Mouse (Mus musculus) adrenal gland, postnatal 14 days (tissue): ENCODE measurements around the gene Hist1h3f. TPM values are rescaled to one million over a fixed set of nuclear protein-coding genes. Genes with fewer than 3 reads are reported as not detected.
A peak's percentile ranks its signal among the peaks of the same experiment; 100 is the strongest.

Experiments used
- DNase-seq: peaks from one replicate; pipeline ENCODE4 v3.0.0; 2021; ENCODE audit warnings: mixed read lengths
- long read RNA-seq, 2 experiments: library from polyadenylated mRNA; stranded (forward); transcript quantifications; one replicate each; pipeline ENCODE4 v2.0.0; 2021
- total RNA-seq: library from RNA; stranded (reverse); gene quantifications from 2 replicates; pipeline ENCODE4 v1.2.3, GENCODE M21; 2021

Gene Hist1h3f
- 72.3 and 84.2 TPM in 2 replicates for total RNA-seq
- long read RNA-seq, experiment 1, result 0 reads
- long read RNA-seq, experiment 2, result 0 reads

GRCm38 (mm10) chr13:23543965-23544786, at the start of gene Hist1h3f:
Gene Hist1h3f (plus strand): TSS chr13:23544052.
- DNase-seq, result peak; percentile 82

GRCm38 (mm10) chr13:23495526-23495925, 48.3 kb upstream of the Hist1h3f start:
- no peak for DNase-seq

GRCm38 (mm10) chr13:23497656-23498321, 46.1 kb upstream of the Hist1h3f start:
- peak; percentile 50 for DNase-seq

GRCm38 (mm10) chr13:23498653-23499052, 45.2 kb upstream of the Hist1h3f start:
- no peak for DNase-seq

- no peak for DNase-seq
Measured at GRCm38 (mm10) chr13:23499943-23500342, 43.9 kb upstream of the Hist1h3f start.

GRCm38 (mm10) chr13:23500424-23501200, 43.2 kb upstream of the Hist1h3f start:
- peak; percentile 62 for DNase-seq

GRCm38 (mm10) chr13:23501511-23501910, 42.3 kb upstream of the Hist1h3f start:
- no peak for DNase-seq

GRCm38 (mm10) chr13:23502031-23502567, 41.8 kb upstream of the Hist1h3f start:
- no peak for DNase-seq

- no peak for DNase-seq
Measured at GRCm38 (mm10) chr13:23502916-23503315, 40.9 kb upstream of the Hist1h3f start.

GRCm38 (mm10) chr13:23503797-23504196, 40.1 kb upstream of the Hist1h3f start:
- peak; percentile 71 for DNase-seq

- DNase-seq, result peak; percentile 22
Measured at GRCm38 (mm10) chr13:23505662-23506345, 38.0 kb upstream of the Hist1h3f start.

GRCm38 (mm10) chr13:23506351-23506750, 37.5 kb upstream of the Hist1h3f start:
- peak; percentile 66 for DNase-seq

GRCm38 (mm10) chr13:23506819-23507515, 36.9 kb upstream of the Hist1h3f start:
- peak; percentile 41 for DNase-seq

GRCm38 (mm10) chr13:23510127-23510526, 33.7 kb upstream of the Hist1h3f start:
- DNase-seq, result no peak

- no peak for DNase-seq
Measured at GRCm38 (mm10) chr13:23513517-23513916, 30.3 kb upstream of the Hist1h3f start.

GRCm38 (mm10) chr13:23515281-23515680, 28.6 kb upstream of the Hist1h3f start:
- no peak for DNase-seq

GRCm38 (mm10) chr13:23515826-23516620, 27.8 kb upstream of the Hist1h3f start:
- DNase-seq, result no peak

- peak; percentile 80 for DNase-seq
Measured at GRCm38 (mm10) chr13:23516822-23517602, 26.8 kb upstream of the Hist1h3f start.

GRCm38 (mm10) chr13:23517603-23518294, 26.1 kb upstream of the Hist1h3f start:
- DNase-seq, result peak; percentile 90
